Mouse (Mus musculus) liver, embryonic 15.5 days (tissue): Measurements from ENCODE around the gene Foxk1. TPM values are rescaled to one million over a fixed set of nuclear protein-coding genes. Genes with fewer than 3 reads are reported as not detected.

Experiments
- ATAC-seq: fragments of 200-750 bp; cut with Nextera tagmentation; 2 replicates; pipeline ENCODE4 v1.8.0; 2017; ENCODE audit warnings: moderate number of reproducible peaks, mild to moderate bottlenecking, moderate library complexity; ENCODE audit not compliant: insufficient read depth
- H3K27ac ChIP-seq: fragments of 300-500 bp; sonication (generic); replicated peaks from 2 replicates; pipeline ENCODE4 v1.5.1; 2015; ENCODE audit warnings: mild to moderate bottlenecking, inconsistent platforms
- H3K27me3 ChIP-seq: fragments of 300-500 bp; sonication (generic); 2 replicates; pipeline ENCODE4 v1.6.1; 2015; ENCODE audit warnings: mild to moderate bottlenecking, inconsistent platforms
- H3K36me3 ChIP-seq: fragments of 300-500 bp; sonication (generic); replicated peaks from 2 replicates; pipeline ENCODE4 v1.6.1; 2015; ENCODE audit warnings: moderate library complexity, mild to moderate bottlenecking, inconsistent platforms
- H3K4me1 ChIP-seq: fragments of 300-500 bp; sonication (generic); replicated peaks from 2 replicates; pipeline ENCODE4 v1.6.1; 2015; ENCODE audit warnings: inconsistent platforms
- H3K4me2 ChIP-seq: fragments of 300-500 bp; sonication (generic); 2 replicates; pipeline ENCODE4 v1.6.1; 2015; ENCODE audit warnings: moderate library complexity, mild to moderate bottlenecking, inconsistent platforms
- H3K4me3 ChIP-seq: fragments of 300-500 bp; sonication (generic); replicated peaks from 2 replicates; pipeline ENCODE4 v1.5.1; 2015; ENCODE audit warnings: mild to moderate bottlenecking, inconsistent platforms
- H3K9ac ChIP-seq: fragments of 300-500 bp; sonication (generic); 2 replicates; pipeline ENCODE4 v1.6.1; 2015; ENCODE audit warnings: moderate library complexity, mild to moderate bottlenecking, inconsistent platforms
- H3K9me3 ChIP-seq: fragments of 300-500 bp; sonication (generic); replicated peaks from 2 replicates; pipeline ENCODE4 v1.6.1; 2016; ENCODE audit warnings: inconsistent platforms
- WGBS: fragments of 180-500 bp; shearing (Covaris S2); methylation state at CpG from one replicate; pipeline ENCODE4 v1.1.7; 2015; ENCODE audit warnings: mixed read lengths; ENCODE audit not compliant: insufficient replicate concordance; 5-methylcytosine and 5-hydroxymethylcytosine counted together
- polyA plus RNA-seq: library from polyadenylated mRNA; unstranded; fragments of >200 nt; fragmentation: Nextera tagmentation; extraction: Ambion mirVana; gene quantifications from 2 replicates; pipeline ENCODE4 v1.2.1, GENCODE M21; 2015

Gene Foxk1
- polyA plus RNA-seq, 1 experiment from 2014 or later = 2.0 TPM

GRCm38 (mm10) chr5:142478829-142479435, 77.6 kb downstream of the Foxk1 start:
- peak overlapping the region; percentile 17; the same call in 1 of the 2 replicates for H3K4me2 ChIP-seq
- 35% methylated on average over 17 of the region's 17 CpGs for WGBS
- no peak overlapping the region for H3K4me3 ChIP-seq

DNA sequence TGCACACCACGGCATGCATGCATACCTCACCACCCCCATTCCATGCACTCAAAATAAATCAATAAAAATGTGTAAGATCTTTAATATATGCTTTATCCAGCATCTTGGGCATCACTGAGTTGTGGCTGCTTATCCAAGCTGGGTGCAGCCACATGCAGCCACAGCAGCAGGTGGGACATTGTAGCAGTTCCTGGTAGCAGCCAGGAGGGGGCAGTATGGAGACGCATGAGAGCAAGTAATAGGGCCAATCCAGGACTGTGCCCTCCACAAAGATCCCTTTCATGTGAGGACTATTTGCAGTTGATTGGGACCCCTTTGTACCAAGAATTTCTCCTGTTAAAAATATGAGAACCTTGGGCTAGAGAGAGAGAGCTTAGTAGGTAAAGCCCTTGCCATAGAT, 81.2 kb downstream of the Foxk1 start:
- Histone ChIP-seq H3K4me3 (no peak overlapping the region), H3K4me2 (no peak overlapping the region), H3K27ac (no peak overlapping the region), H3K9ac (no peak overlapping the region), H3K9me3 (no peaks in the 10 kb centered on the region), H3K27me3 (no peaks in the 10 kb centered on the region), H3K36me3 (0 out of 2 replicates have a peak, but pooled peaks cover 3% of the 10 kb centered on the region), H3K4me1 (no peaks in the 10 kb centered on the region; the same call in 1 of the 2 replicates)
- WGBS = 48% methylated on average over 2 of the region's 2 CpGs
- ATAC-seq = no peak

More at GRCm38 (mm10) chr5:142478829-142479435, 77.6 kb downstream of the Foxk1 start:
- Histone ChIP-seq H3K36me3 (0 out of 2 replicates have a peak, but pooled peaks cover 3% of the 10 kb centered on the region), H3K9me3 (no peaks in the 10 kb centered on the region), H3K27ac (no peak overlapping the region), H3K27me3 (no peaks in the 10 kb centered on the region), H3K4me1 (no peaks in the 10 kb centered on the region; the same call in 1 of the 2 replicates), H3K9ac (no peak overlapping the region)
- peak; percentile 31 for ATAC-seq

DNA sequence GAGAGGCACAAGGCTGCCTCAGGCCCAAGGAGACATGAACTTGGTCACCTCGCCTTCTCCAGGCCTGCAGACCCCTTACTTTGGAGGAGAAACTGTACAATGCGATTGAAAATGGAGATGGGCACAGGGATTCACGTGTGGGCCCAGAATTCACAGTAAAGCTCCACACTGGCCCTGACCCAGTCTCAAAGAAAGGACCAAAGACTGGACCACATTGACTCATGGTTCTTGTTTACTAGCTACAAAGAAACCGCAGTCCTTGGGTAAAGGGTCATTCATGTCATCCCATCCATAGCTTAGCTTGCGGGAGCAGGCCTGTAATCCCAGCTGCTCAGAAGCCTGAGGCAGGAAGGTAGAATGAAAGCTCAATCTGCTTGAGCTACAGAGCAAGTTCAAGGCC, 82.3 kb downstream of the Foxk1 start:
- Histone ChIP-seq H3K27me3 (no peaks in the 10 kb centered on the region; the same call in 1 of the 2 replicates), H3K4me2 (no peak overlapping the region), H3K9ac (no peak overlapping the region), H3K9me3 (no peaks in the 10 kb centered on the region), H3K4me3 (no peak overlapping the region), H3K36me3 (no peaks in the 10 kb centered on the region), H3K27ac (no peak overlapping the region), H3K4me1 (no peaks in the 10 kb centered on the region; the same call in 1 of the 2 replicates)
- no peak for ATAC-seq
- WGBS = 79% methylated on average over 5 of the region's 5 CpGs

DNA sequence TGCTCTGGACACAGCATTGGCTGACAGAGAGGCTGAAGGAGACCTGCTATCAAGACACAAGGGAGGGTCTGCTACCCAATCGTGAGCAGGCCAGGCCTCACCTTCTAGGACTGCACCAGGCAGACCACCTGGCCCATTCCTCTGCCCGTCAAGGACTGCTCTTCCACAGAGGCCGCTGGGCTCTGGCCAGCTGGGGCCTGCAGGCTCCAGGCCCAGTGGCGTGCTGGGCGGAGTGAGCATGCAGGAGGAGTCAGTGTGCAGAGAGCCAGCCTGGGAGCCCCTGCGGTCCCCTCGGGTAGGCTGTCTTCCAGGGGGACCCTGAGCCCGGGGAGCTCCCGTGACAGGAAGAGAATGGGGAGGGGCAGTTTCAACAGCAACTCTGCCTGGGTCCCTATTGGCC, 85.4 kb downstream of the Foxk1 start:
- no peak overlapping the region for H3K4me3 ChIP-seq
- no peaks in the 10 kb centered on the region for H3K9me3 ChIP-seq
- H3K36me3 ChIP-seq = no peaks in the 10 kb centered on the region
- H3K9ac ChIP-seq = no peak overlapping the region
- no peak overlapping the region for H3K27ac ChIP-seq
- 60% methylated on average over 9 of the region's 9 CpGs for WGBS
- no peak overlapping the region for H3K4me2 ChIP-seq
- H3K4me1 ChIP-seq = no peaks in the 10 kb centered on the region
- ATAC-seq = no peak
- H3K27me3 ChIP-seq = no peaks in the 10 kb centered on the region; the same call in 1 of the 2 replicates

DNA sequence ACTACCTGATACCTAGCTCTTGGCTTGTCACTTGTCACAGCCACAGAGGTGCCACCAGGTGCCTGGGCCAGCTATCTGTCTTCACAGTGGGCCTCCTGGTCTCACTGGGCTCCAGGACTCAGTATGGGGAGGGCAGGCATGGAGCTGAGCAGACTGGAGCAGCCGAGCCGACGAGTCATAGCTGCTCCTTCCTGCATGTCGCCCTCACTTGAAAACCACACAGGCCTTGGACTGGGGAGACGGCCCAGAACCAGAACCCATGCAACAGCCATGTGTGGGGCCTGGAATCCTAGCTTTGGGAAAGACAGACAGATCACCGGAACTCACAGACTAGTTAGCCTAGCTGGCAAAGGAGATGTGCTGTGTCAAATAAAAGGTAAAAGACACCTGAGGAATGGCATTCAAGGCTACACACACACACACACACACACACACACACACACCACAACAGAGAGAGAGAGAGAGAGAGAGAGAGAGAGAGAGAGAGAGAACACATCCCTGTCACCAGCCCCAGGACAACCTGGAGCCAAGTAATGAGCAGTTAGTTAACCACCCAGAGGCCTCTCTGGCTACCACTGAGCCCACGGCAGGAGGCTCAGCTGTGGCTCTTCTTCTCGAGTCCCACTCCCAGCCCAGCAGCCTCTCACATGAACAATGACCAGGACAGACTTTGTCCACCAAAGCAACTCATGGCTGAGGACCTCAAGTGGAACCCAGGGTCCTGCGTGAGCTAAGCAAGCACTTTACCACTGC, 88.8 kb downstream of the Foxk1 start:
- no peaks in the 10 kb centered on the region for H3K9me3 ChIP-seq
- H3K4me2 ChIP-seq = no peak overlapping the region
- 47% methylated on average over 9 of the region's 9 CpGs for WGBS
- no peak overlapping the region for H3K4me3 ChIP-seq
- H3K27me3 ChIP-seq = no peaks in the 10 kb centered on the region; the same call in none of the 2 replicates
- no peak for ATAC-seq
- H3K9ac ChIP-seq = no peak overlapping the region
- no peaks in the 10 kb centered on the region for H3K4me1 ChIP-seq
- no peaks in the 10 kb centered on the region for H3K36me3 ChIP-seq
- H3K27ac ChIP-seq = no peak overlapping the region

DNA sequence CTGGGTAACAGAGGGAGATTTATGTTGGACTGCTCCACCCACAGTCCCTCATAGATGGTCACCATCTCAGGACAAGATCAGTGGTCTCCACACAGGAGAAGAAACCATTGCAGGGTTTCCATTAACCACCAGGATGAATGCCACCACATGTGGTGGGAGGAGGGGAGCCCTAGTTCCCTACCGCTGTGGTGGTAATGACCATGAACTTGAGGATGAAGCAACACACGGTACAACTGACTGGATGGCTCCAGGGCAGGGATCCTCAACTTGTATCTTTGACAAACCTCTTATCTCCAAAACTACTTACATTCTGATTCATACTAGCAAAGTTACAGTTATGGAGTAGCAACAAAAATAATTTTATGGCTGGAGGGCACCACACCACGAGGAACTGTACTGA, 92.0 kb downstream of the Foxk1 start:
- no peak for ATAC-seq
- Histone ChIP-seq H3K4me2 (no peak overlapping the region), H3K27me3 (no peaks in the 10 kb centered on the region; the same call in none of the 2 replicates), H3K36me3 (no peaks in the 10 kb centered on the region), H3K27ac (no peak overlapping the region), H3K9ac (no peak overlapping the region), H3K4me3 (no peak overlapping the region), H3K4me1 (no peaks in the 10 kb centered on the region), H3K9me3 (no peaks in the 10 kb centered on the region)
- 55% methylated on average over 3 of the region's 3 CpGs for WGBS

GRCm38 (mm10) chr5:142495321-142496096, 94.2 kb downstream of the Foxk1 start:
- no peak overlapping the region for H3K9ac ChIP-seq
- H3K4me2 ChIP-seq = no peak overlapping the region
- no peaks in the 10 kb centered on the region for H3K9me3 ChIP-seq
- 60% methylated on average over 14 of the region's 14 CpGs for WGBS
- H3K4me1 ChIP-seq = no peaks in the 10 kb centered on the region
- ATAC-seq = no peak
- no peak overlapping the region for H3K4me3 ChIP-seq
- H3K27ac ChIP-seq = no peak overlapping the region
- no peaks in the 10 kb centered on the region; the same call in 1 of the 2 replicates for H3K27me3 ChIP-seq
- H3K36me3 ChIP-seq = no peaks in the 10 kb centered on the region

GRCm38 (mm10) chr5:142498964-142499363, 97.7 kb downstream of the Foxk1 start:
- ATAC-seq = no peak
- Histone ChIP-seq H3K36me3 (no peaks in the 10 kb centered on the region), H3K4me2 (no peak overlapping the region), H3K9me3 (no peaks in the 10 kb centered on the region), H3K27ac (no peak overlapping the region), H3K27me3 (no peaks in the 10 kb centered on the region; the same call in 1 of the 2 replicates), H3K4me3 (no peak overlapping the region), H3K9ac (no peak overlapping the region), H3K4me1 (no peaks in the 10 kb centered on the region)
- 30% methylated on average over 3 of the region's 3 CpGs for WGBS

- Histone ChIP-seq H3K4me2 (no peak overlapping the region), H3K27me3 (no peaks in the 10 kb centered on the region), H3K36me3 (no peaks in the 10 kb centered on the region), H3K4me1 (no peaks in the 10 kb centered on the region), H3K27ac (no peak overlapping the region), H3K9ac (no peak overlapping the region), H3K9me3 (no peaks in the 10 kb centered on the region), H3K4me3 (no peak overlapping the region)
- no peak for ATAC-seq
- 57% methylated on average over 10 of the region's 10 CpGs for WGBS
Measured at GRCm38 (mm10) chr5:142500918-142501317, 99.6 kb downstream of the Foxk1 start.

GRCm38 (mm10) chr5:142502414-142502813, 101.1 kb downstream of the Foxk1 start:
- 1% methylated on average over 3 of the region's 3 CpGs for WGBS
- no peak overlapping the region for H3K4me2 ChIP-seq

GRCm38 (mm10) chr5:142504175-142504574, 102.9 kb downstream of the Foxk1 start:
- Histone ChIP-seq H3K4me2 (no peak overlapping the region), H3K4me3 (no peak overlapping the region), H3K36me3 (no peaks in the 10 kb centered on the region), H3K9ac (no peak overlapping the region), H3K9me3 (no peaks in the 10 kb centered on the region), H3K27ac (no peak overlapping the region), H3K27me3 (no peaks in the 10 kb centered on the region), H3K4me1 (no peaks in the 10 kb centered on the region)
- 50% methylated on average over 3 of the region's 3 CpGs for WGBS
- no peak for ATAC-seq

More at GRCm38 (mm10) chr5:142502414-142502813, 101.1 kb downstream of the Foxk1 start:
- no peaks in the 10 kb centered on the region for H3K36me3 ChIP-seq
- H3K27ac ChIP-seq = no peak overlapping the region
- H3K4me3 ChIP-seq = no peak overlapping the region
- no peaks in the 10 kb centered on the region for H3K9me3 ChIP-seq
- ATAC-seq = peak; percentile 66
- no peak overlapping the region for H3K9ac ChIP-seq
- H3K4me1 ChIP-seq = no peaks in the 10 kb centered on the region
- H3K27me3 ChIP-seq = no peaks in the 10 kb centered on the region
